Mouse (Mus musculus) CD4-positive helper T cell, adult 2 months (primary cell): Measurements from ENCODE around the gene Rinl.
A peak's percentile ranks its signal among the peaks of the same experiment; 100 is the strongest.

ENCODE experiments used
- DNase-seq: peaks from one replicate; pipeline ENCODE4 v3.0.0-alpha.2; 2012; ENCODE audit warnings: low read depth, missing footprints, low spot score

Gene Rinl

DNA sequence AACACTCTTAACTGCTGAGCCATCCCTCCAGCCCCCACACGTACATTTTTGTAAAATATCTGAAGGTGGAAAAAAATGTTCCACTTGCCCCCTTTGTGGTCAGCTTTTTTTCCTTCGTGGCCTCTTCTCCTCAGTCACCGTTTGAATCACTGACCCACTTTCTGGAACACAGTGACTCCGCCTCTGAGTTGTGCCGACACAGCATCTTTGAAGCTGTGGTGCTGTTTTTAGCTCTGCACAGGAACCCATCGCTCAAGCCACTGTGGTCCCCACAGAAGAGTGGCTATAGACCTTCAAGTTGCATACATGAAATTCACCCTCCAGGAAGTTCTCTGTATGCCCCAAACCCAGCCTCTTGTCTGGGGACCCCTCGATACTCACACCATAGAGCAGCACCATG is 7.9 kb upstream of the Rinl start:
- DNase-seq: peak; percentile 89

DNA sequence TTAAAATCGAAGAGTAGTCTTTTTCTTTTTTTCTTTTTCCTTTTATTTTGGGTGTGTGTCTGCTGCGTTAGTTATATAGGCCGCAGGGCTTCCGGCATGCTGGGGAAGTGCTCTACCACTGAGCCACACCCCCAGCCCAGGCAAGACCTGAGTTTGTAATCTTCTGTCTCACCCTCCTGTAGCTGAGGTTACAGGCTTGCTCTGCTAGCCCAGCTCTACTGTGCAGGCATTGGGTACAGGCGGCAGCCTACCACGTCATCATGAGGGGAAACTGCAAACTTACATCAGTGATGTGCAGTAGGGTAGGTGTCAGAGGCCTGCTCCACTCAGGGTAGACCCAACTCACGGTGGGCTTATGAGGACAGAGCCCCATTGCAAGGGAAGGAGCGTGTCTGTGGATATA is 7.5 kb upstream of the Rinl start:
- peak; percentile 96 for DNase-seq

DNA sequence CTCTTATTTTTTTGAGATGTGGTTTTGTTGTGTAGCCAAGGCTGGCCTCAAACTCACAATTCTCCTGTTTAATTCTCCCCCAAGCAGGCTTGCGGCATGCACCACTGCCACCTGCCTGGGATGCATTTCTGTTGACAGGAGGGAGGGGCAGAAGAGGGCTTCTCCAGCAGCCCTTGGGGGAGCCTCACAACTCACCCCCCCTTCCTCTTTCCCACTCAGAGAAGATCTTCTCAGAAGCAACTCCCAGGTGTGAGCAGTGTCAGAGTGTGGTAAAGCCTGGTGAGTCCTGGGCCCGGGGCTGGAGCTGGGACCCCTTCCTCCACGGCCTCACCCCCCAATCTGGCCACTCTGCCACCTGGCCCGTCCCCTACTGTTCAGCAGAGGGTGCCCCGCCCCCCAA is 3.6 kb upstream of the Rinl start:
- no peak for DNase-seq

DNA sequence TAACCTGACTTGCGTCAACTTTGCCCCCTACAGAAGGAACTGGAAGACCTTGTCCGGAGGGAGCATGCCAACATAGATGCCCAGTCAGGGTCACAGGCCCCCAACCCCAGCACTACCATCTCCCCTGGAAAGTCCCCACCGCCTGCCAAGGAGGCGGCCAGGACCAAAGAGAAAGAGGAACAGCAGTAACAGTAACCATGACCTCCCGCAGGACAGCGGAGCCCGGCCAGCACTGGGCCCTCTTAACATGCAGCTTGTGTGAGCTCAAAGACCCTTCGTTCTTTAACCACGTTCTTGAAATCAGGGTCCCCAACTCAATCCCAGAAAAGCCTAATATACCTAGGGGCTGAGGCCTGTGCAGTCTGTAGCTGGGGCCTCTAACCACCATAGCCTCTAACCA is 885 bp upstream of the Rinl start:
- DNase-seq: no peak

DNA sequence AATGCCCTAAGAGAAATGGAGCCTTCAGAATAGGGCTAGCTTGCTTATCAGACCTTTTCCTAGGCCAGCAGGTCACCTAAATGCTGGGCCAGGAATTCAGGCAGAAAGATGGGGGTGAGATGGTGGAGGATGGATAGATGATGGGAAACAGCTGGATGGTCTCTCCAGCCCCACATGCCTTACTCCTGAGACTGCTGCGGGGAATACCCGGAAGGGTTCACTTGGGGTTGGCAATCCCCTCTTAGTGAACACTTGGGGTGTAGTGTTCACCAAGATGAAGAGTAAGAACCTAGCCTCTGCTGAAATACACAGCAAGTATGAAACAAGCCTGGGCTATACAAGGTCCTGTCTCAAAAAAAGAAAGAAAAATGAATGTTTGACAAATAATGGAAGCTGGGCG is 466 bp downstream of the Rinl start:
- DNase-seq: no peak

DNA sequence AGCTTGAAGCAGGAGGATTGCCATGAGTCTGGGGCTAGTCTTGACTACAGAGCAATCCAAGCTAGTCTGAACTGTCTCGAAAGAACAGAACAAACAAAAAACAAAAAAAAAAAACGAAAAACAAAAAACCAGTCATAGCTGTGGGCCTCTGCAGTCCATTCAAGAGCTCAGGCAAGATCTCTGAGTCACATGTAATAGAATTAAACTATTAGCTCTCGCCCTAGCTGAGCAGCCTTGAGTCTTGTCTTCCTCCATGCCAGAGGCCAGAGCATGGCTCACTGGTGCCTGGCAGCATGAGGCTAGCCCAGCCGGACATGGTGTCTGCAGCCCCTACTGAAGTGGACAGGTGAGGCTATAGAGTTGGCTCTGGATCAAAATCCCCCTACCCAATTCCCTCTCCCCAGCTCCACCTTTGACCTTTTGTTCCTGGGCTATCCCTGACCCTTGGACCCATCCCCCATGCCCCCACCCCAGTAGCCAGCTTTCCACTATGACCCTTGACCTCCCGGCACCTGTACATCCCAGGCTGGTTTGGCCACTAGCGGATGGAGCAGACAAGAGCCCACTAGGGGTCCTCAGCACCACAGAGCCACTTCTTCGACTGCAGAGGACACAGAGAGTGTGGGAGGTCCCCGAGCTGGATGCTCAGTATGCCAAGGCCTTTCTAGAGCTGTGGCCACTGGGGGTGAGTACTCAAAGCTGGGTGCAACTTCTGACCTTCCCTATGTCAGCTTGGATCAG is 1.5 kb downstream of the Rinl start:
- peak; percentile 51 for DNase-seq

DNA sequence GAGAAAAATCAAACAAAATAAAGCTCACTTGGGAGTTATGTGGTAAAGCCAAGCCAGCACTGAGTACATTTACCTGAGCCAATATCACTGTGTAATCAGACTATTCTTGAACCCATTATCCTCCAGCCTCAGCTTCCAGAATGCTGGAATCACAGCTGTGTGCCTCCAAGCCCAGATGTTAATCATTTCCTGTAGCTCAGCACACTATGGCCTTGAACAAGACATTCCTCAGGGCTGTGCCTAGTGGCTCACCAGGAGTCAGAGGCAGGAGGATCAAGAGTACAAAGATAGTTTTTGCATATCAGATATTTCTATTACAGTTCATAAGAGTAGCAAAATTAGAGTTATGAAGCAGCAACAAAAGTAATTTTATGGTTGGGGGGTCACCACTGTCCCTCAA is 2.9 kb downstream of the Rinl start:
- no peak for DNase-seq

DNA sequence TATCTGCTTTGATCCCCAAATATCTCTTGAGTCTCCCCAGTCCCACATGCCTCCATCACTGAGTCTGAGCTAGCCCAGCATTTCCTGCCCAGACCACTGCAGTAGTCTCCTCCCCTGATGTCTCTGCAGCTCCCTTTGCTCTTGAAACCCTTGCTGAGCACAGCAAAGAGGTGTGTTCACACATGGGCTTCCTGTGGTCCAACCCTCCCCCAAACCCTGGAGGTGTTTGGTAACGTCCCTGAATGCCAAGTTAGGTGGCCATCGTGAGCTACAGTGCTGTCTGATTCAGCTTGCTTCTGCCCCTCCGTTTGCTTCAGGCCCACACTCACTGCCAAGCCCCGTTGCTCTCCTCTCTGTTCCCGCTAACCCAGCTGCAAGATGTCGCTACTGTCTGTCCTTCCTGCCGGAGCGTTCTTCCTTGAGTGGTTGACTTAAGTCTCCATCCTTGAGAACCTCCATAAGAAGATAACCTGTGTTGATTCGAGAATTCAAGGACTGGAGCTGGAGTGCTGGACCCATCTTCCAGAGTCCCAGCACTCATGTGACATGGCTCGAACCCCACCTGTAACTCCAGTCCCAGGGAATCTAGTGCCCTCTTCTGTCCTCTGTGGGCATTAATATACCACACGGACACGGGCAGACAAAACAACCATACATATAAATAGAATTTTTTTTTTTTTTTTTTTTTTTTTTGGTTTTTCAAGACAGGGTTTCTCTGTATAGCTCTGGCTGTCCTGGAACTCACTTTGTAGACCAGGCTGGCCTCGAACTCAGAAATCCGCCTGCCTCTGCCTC is 3.8 kb downstream of the Rinl start:
- DNase-seq: peak; percentile 87

DNA sequence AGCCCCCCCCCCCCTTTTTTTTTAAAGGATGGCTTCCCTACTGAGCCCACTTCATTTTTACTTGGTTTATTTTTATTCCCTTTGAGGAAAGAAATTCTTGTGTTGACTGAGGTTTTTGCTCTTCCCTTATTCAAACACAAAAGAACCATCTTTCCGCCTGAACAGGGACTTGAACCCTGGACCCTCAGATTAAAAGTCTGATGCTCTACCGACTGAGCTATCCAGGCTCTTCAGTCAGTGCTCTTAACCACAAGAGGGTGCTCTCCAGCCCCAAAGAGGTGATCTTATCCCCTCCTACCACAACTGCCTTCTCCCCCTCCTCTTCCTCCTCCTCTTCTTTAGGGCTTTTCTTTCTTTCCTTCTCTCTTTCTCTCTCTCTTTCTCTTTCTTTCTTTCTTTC is 5.1 kb downstream of the Rinl start:
- DNase-seq: peak; percentile 69

DNA sequence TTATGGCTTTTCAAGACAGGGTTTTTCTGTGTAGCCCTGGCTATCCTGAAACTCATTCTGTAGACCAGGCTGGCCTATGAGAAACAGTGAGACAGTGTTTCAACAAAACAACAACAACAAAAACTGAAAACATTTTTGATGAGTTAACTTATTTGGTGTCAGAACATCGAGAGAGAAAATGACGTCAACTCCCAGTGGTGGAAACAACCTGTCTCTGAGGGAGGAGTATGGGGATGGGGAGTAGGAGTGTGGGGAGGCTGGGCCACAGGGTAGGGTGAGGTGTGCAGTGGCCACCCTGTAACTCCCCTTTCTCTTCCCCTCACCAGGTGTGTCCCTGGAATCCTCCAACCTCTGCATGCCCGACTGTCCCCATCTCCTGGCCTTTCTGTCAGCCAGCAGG is 5.7 kb downstream of the Rinl start:
- DNase-seq: peak; percentile 72

DNA sequence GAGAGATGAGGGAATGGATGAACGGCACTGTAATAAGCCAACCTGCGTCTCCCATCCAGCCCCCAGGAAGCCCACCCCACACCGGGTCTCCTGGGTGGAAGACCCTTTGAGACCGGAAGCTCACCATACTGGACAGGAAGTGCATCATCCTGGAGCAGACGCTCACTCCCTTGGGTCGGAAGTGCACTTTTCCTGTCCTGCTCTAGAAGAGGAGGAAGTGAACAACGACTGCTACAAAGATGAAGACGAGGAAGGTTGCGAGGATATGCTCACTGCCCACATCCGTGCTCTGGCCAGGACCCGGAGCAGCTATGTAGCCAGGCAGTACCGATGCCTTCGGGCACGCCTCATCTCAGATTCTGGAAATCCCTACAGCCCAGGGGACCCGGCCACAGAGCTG is 7.1 kb downstream of the Rinl start:
- DNase-seq: peak; percentile 70

DNA sequence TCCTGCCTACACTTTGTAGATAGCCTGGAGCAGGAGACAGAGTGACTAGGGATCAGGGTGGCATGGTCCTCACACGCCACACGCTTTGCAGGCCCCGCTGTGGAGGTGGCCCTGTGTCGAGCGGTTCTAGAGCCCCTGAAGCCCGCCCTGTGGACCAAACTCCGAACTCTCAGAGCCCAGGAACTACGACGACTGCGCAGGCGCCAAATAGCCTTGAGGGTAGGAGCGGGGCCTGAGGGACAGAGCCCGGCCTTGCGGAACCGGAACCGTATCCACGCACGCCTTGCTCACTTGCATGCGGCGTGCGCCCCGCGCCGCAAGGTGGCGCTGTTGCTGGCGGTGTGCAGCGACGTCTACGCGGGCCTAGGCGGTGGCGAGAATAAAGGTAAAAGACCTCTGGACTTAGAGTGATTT is 7.8 kb downstream of the Rinl start:
- peak; percentile 87 for DNase-seq

DNA sequence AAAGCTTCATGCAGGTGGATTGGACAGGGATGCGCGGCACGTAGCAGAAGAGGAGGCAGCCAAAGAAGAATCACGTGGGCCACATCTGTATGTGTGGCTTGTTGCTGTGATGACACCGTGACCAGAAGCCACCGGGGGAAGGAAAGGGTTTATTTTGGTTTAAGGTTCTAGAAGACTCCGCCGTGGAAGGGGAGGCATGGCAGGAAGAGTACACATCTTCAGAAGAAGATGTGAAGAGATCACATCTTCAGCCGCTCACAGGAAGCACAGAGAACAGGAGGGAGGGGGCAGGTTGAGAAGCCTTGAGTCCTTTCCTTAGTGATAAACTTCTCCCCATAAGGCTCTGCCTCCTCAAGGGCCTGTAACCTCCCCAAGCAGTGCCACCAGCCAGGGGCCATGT is 11.2 kb downstream of the Rinl start:
- DNase-seq: peak; percentile 86

DNA sequence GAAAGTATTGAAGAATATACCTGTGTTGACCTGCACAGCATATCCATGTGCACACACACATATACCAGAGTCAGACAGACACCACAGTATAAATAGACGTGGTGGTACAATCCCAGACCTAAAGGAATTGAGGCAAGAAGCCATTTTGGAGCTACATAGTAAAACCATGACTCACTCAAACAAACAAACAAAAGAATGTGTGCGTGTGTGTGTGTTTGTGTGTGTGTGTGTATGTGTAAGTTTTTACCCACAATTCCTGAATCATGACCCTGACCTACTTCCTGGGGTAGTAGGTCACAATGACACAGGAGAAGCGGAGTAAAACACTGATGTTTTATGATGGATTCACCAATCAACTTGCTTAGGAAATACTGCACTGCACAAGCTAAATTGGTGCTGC is 12.7 kb downstream of the Rinl start:
- no peak for DNase-seq

DNA sequence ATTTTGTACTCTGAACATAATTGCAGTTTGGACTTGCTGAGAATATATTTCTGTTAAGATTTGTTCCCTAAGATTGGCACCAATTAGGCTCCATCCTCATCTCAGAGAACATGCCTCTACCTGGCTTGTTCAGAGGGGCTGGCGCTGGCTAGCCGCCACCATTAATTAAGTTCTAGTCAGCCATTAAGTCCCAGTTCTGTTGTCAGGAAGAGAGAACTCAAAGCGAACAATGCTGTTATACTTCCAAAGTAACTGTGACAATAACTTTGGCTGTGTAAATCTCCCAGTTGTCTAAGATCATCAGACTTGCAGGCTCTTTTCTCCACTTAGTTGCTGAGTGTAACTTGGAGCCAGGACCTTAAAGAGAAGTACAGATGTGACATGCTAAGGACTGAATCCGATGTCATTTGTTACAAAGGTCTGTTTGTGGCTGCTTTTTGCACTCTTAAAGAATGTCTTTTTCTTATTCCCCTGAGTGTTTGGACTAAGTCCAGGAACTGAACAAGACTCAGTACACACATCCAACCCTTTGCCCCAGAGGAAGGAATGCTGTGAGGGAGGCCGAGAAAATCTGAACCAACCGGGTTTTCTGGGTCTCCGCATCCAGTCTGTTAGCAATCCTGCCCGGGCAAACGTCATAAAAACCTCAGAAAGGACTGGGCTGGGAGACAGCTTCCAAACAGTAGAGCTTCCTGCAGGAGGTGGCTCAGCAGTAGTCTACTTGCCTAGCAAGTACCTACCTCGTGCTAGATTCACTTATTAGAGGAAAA is 13.3 kb downstream of the Rinl start:
- DNase-seq: no peak

DNA sequence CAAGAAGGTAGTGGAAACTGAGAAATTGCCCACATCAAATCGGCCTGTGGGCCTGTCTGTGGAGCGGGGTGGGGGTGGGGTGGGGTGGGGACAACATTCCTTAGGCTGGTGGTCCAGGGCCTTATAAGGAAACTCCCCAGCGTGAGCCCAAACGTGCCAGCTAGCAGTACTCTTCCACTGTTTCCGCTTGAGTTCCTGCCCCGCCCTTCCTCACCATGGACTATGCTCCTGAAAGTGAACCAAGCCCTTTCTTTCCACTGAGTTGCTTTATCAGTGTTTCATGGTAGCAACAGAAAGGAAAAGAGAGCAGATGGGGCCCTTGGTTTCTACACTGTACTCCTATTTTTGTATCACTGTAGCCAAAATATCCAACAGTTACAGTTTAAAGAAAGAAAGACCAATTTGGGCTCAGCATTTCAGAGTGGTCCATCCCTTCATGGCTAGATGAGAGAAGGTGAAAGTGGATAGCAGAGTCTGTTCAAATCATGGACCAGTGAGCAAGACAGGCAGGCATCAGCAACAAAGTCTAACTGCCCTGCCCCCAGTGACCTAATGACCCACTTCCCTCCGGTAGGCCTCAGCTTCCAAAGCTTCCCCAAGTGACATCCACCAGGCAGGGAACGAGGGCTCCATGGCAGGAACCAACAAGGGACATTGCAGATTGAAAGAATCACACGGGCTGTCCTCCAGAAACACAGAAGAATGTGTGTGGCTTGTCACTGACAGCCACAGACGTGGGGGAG is 14.2 kb downstream of the Rinl start:
- peak; percentile 52 for DNase-seq

DNA sequence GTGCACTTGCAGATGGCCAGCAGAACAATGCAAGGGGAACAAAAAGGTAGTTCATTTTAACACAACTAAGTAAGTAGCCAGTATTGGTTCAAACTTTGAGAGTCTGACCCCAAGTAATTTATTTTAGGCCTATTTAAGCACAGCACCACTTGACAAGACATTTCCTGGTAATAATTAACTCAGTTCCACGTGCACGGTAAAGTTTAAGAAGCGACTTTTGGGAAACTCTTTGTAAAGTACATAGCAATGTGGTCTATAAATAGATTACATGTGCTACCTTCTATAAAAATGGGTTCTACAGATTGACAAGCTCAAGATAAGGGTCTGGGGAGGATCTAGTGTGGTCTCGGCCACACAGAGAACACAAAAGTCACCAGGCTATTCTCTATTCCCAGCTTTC is 15.0 kb downstream of the Rinl start:
- DNase-seq: no peak

DNA sequence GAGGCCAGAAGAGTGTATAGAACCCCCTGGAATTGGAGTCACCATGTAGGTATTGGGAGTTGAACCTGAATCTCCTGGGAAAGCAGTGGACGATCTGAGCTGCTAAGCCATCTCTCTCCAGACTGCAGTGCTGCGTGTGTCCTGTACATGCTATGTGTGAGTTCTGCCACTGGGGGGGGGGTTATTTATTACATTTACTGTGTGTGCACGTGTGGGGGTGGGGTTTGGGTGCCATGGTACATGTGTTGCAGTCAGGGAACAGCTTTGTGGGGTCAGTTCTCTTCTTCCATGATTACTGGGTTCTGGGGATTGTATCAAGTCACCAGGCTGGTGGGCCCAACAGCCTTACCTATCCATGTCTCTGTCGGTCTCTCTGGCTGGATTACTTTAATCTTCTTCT is 18.1 kb downstream of the Rinl start:
- DNase-seq: peak; percentile 74

DNA sequence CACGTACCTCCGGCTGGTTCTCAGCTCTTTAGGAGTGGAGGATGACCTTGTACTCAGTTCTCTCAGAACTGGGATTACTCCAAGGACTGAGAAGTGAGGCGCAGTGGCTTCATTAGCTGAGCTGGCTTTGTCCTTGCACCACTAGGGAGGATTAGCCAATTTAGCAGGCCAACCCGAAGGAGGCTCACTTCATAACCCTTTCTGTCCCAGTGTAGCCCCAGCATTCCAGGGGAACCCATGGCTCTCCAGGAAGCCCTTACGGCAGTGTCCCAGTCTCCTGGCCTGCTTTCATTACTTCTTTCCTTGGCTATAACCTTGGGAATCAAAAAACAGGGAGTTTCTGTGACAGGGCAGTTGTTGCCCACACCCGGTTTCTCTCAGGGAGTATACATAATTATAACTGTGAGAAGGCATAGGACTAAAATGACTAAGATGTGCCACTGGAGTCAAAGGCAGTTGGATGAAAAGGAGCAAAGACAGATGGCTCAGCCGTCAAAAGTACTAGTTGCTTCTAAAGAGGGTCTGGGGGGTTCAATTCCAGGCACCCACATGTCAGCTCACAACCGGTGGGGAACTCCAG is 19.0 kb downstream of the Rinl start:
- DNase-seq: no peak

DNA sequence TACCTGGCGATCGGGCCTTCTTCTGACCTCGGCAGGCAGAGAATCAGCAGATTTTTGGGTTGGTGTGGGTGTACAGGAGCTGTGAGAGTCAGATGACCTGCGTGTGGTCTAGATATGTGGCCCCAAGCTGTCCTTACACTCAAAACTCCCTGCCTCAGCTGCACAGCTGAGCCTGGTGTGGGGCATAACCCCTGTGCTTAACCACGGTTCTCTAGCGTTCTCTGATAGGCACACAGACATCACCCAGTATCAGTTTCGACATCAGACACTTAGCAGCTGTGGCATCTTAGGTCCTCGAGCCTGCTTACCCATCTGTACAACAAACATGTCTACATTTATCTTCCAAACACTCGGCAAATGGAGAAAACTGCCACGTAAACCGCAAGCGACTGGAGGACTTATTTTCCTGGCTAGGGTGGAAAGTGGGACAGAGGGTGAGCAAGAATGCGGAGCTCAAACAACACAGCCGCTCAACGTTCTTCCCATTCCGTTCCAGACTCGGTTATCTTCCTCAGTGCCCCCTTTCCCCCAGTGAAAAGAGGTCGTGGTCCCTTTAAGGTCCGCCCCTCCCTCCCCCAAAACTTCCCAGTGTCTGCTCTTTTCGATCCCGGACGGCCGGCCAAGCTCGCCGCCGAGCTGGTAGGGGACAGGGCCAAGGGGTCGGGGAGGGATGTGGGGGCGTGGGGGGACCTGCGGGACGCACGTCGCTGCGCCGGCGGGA is 19.6 kb downstream of the Rinl start, which contains the start of gene Hnrnpl:
Gene Hnrnpl (plus strand): TSS at position 321 of the 721 bp plus-strand sequence.
- peak; percentile 87 for DNase-seq

DNA sequence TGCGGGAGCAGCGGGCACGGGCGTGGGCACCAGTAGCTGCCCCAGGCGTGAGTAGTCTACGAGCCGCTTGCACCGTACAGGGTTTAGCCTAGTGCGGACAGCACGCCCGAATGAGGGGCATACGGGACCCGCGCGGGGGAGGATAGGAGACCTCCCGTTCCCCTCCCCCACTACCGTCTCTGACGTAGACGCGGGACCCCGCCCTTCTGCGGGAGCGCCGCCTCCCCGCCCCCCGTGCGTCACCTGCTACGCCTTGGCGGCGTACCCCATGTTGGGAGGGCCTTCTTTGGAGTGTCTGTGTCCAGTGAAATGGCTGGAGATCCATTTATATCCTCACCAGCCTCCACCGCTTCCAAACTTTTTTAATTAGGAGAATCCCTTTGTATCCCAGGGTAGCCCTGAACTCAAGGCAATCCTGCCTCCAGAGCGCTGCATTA is 20.2 kb downstream of the Rinl start:
- DNase-seq: peak; percentile 95
